Mouse (Mus musculus): ENCODE results near the gene Wt1.

GRCm38 (mm10) chr2:105117669-105118068 lies 8.7 kb upstream of the Wt1 start:
- no peak for TF ChIP-seq POLR2A (IDR thresholded peaks at IDR 0.05; ENCODE audit: low read depth, low read length)
- no peak for TF ChIP-seq CTCF (IDR thresholded peaks at IDR 0.05; ENCODE audit: extremely low read depth, insufficient read depth, insufficient read length, insufficient replicate concordance)
